Mouse (Mus musculus) adrenal gland, adult 2 months (tissue): Measurements from ENCODE around the gene Cpeb3. TPM values are rescaled to one million over a fixed set of nuclear protein-coding genes. Genes with fewer than 3 reads are reported as not detected.
"Not testable (repeated sequence)": the region's sequence is repeated elsewhere in the genome, so short reads cannot be mapped to it uniquely, and the experiment has no call there.

ENCODE experiments used
- DNase-seq: peaks from one replicate; pipeline ENCODE4 v3.0.0; 2021
- polyA plus RNA-seq: library from polyadenylated mRNA; depleted of rRNA; stranded (reverse); fragments of >200 nt; gene quantifications from 2 replicates; pipeline ENCODE4 v1.2.3, GENCODE M21; 2012
- total RNA-seq, 2 experiments: library from RNA; stranded (reverse); gene quantifications; 2 replicates each; pipeline ENCODE4 v1.2.3; 2021

The Cpeb3 gene
- total and polyA plus RNA-seq, 3 experiments: 17.0 to 26.4 (median 17.2) TPM

DNA sequence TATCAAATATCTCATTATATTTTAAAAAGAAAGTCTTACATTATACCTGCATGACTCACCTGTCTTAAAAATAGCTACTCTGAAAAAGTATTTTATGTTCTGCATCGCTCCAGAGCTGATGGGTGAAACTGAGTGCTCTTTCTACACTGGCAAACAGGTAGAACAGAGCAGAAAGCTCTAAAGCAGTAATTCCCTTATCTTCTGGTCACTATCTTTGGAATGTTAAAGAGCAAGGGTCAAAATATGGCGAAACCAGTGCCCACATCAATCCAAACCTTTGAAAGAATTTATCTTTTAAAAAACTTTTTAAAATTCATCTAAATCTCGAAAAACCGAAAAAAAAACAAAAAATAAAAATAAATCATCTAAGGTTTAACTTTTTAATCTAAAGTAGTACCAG, 52.4 kb downstream of the Cpeb3 start:
- no peak for DNase-seq

DNA sequence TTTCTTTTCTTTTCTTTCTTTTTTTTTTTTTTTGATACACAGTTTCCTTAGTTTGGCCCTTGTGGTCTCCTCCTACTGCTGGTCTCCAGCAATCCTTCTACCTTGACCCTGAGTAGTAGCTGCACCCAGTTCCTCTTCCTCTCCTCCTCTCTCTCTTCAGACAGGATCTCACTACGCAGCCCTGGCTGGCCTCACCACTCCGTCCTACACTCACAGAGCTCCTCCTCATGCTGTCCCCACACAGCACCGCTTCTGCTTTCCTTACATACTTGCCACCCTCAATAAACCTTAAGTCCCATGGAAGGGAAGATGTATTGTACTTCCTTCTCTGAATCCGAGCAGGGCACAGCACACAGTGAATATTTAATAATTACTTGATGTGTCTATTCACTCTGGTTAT, 61.3 kb downstream of the Cpeb3 start:
- no peak for DNase-seq

GRCm38 (mm10) chr19:37145846-37146245, 62.6 kb downstream of the Cpeb3 start:
- no peak for DNase-seq

GRCm38 (mm10) chr19:37145401-37145800, 63.0 kb downstream of the Cpeb3 start:
- DNase-seq: no peak

- no peak for DNase-seq
These were observed 66.8 kb downstream of the Cpeb3 start for GRCm38 (mm10) chr19:37141623-37142022.

GRCm38 (mm10) chr19:37137133-37137532, 71.3 kb downstream of the Cpeb3 start:
- DNase-seq: no peak

- not testable (repeated sequence) for DNase-seq
These were observed 72.9 kb downstream of the Cpeb3 start for GRCm38 (mm10) chr19:37135459-37135858.

DNA sequence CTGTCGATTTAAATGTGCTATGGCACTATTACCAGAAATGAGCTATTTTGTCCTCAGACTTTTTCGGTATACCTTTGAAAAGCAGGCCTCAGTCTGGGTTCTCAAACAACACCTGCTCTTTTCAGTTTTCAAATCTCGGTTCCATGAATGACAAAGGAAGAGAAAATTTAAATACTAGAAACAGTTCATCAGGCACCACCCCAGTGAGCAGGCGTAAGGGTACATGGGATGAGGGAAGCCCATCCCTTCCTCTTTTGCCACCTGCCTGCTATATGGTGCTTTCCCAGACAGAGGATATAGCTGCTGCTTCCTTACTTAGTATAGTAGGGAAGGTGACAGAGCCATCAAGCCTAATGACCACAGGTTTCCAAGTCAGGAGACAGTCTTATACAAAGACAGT, 74.7 kb downstream of the Cpeb3 start:
- no peak for DNase-seq

DNA sequence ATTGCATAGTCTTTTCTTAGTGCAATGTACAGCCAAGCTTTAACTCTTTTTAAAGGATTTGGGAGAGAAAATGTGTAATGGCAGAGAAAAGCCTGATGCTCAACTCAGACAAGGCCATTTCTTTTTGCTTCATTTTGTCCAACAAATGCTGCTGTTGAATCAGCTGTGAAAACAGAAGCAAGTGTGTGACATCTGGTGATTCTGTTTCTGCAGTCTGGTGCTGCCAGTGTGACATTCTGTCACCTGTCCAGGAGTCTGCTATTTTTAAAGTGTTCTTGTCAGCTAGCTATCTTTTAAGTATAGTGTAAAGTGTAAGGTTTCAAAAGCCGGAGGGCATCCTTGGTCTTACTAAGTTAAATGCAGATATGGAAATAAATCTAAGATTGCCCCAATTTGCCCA, 76.7 kb downstream of the Cpeb3 start:
- no peak for DNase-seq

GRCm38 (mm10) chr19:37128461-37128860, 79.9 kb downstream of the Cpeb3 start:
- no peak for DNase-seq

DNA sequence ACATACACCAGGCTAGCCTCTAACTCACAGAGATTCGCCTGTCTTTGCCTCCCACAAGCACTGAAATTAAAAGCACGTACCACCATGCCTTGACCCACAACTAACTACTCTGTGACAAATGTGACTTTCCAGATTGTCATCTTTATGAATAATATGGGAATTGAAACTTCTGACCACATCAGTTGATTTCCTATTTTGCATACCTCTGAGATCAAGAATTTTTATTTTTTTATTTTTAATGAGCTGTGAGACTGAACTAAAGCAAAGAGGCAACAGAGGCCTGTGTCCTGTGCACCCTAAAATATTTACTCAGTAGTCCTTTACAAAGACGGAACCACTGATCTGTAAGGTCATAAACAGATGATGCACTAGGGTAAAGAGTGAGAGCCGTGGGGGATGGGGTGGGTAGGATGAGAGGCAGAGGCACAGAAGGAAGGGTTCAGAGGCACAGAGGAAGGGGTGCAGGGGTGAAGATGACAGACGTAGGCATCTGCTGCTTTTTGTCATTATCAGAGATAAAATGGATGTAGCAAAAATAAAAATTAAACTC, 81.3 kb downstream of the Cpeb3 start:
- DNase-seq: no peak

DNA sequence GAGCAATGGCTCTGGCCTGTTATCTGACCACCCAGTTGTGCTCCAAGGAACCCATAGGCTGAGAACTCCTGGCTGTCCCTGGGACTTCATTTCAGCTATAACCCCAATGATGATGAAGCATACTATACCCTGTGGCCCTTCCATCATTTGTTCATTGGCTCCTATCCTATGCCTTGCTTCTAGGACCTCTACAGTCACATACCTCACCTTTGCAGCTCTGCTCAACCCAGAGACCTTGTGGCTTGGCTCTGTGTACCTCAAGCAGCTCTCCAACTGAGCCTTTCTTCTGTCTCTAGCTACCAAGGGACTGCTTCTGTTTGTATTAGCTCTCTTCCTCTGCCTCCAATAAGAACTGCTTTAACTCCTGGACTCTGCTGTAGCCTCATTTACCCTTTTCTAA, 83.4 kb downstream of the Cpeb3 start:
- DNase-seq: no peak

DNA sequence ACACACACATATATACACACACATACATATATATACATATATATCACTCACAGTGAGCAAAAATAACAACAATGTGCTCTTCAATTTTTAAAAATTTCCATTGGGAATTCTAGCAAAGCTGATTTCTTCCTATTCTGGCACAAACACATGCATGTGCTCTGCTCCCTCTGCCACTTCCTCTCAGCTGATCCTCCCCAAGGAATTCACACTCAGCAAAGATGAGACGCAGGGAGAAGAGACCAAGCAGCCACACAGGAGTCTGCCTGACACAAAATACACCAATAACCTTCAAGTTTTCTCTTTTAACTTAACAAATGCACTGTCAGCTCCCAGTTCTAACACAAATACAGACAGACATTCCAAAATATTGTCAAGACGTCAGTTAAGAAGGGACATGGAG, 89.1 kb downstream of the Cpeb3 start:
- no peak for DNase-seq

GRCm38 (mm10) chr19:37115824-37116223, 92.6 kb downstream of the Cpeb3 start:
- DNase-seq: no peak

GRCm38 (mm10) chr19:37115374-37115773, 93.0 kb downstream of the Cpeb3 start:
- DNase-seq: no peak

DNA sequence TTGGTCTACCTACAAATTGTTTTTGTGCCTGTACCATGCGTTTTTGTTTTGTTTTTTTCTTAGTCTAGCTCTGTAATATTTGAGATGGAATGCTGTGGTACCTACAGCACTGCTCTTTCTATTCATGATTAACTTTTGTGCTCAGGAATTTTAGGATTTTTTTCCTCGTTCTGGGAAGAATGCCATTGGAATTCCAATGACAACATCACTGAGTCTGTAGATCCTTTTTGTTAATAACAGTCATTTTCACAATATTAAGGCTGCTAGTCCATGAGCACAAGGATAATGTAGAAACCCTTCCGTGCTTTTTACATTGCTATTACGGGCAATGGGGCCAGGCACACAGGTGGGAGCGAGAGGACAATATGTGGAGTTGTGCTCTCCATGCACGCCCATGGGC, 96.6 kb downstream of the Cpeb3 start:
- no peak for DNase-seq

GRCm38 (mm10) chr19:37110494-37110893, 97.9 kb downstream of the Cpeb3 start:
- DNase-seq: peak; percentile 79

- DNase-seq: no peak
These were observed 98.5 kb downstream of the Cpeb3 start for GRCm38 (mm10) chr19:37109853-37110252.

DNA sequence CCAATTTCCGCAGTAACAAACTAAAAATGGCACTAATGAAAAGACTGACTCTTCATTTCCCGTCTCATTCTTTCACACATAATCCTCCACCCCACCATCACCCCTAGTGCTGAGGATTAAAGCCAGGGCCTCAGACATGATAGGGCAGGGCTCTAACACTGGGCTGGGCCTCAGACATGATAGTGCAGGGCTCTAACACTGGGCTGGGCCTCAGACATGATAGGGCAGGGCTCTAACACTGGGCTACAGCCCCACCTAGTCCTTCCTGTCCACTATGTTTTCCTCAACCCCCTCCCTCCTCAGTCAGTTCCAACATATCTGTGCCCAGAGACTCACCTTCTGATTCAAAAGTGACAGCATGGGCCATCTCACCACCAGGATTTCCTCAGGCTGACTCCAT, 107.7 kb downstream of the Cpeb3 start:
- no peak for DNase-seq

DNA sequence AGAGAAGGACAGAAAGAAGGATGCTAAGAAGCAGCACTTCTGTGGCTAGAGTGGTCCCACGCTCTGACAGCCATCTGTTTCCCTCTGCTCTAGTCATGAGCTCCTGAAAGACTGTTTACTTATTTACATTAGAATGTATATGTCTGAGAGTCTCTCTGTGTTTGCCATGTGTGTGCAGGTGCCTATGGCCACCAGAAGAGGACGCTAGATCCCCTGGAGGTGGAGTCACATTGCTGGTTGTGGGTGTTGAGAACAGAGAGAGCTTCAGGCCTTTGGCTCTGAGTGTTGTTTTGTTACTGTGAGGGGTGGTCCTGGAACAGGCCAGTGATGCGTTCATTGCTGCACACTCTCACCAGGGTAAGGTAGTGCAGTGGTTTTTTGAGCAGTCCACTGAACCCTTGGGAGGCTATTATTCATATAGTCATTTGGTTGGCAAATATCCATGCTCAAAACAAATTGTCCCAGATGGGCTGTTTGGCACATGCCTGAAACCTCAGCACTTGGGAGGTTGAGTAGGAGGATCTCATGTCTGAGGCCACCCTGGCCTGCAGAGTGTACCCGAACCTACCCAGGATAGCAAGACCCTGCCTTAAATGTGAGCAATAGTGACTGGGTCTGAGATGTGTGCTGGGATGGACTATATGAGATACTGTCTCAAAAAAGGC, 112.6 kb downstream of the Cpeb3 start:
- no peak for DNase-seq

DNA sequence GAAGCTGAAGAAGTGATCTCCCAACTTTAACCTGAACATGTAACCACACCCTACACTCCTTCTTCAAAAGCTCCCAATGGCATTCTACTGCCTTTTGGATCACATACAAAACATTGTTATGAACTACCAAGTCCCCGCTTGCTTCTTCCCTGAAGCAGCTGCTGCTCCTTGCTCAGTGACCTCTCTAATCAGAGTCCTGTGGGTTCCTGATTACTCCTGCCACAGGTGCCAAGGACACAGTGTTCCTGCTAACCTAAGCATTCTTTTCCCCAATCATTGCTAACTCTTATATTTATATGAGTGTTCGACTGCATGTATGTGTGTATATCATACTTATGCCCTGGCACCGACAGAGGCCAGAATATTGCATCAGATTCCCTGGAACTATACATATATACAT, 115.2 kb downstream of the Cpeb3 start:
- no peak for DNase-seq

DNA sequence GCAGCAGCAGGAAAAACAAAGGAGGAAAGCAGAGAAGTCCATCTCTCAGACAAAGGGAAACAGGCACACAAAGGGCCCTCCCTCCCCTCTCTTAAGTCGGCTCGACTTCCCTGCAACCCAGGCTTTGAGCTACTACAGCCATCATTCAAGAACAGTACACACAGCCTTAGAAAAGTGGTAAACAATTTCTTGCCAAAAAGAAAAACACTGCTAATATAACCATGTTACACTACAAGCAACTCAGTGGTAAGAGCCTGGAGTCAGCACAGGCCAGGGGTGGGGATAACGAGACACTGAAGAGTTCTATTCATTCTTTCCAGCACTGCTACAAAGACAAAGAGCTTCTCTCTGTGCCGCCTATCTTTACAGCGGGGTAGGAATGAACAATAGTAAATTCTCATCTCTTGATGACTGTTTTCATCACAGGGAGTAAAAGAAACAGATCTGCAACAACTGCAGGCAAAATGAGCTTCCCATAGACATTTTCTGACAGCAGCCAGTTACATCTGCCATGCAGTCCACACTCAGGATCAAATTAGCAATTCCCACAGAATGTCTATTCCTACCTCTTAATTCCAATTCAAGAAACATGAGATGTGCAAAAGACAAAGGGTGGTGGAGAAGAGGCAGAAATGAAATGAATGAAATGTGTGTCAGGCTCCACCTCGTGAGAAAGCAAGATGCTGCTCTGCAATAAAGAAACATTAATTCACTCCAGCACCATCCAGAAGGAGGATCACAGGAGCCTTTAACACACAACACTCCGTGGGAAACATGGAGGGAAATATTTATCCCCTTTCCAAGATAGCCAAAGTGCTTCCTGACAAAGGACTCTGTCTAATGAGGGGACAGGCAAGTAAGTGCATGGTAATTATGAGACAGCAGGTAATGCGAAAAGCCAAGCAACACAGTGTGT, 118.0 kb downstream of the Cpeb3 start:
- no peak for DNase-seq

- DNase-seq: no peak
These were observed 120.2 kb downstream of the Cpeb3 start for GRCm38 (mm10) chr19:37088043-37088748.
